Mouse (Mus musculus): ENCODE data around the gene Usp33. TPM values are rescaled to one million over a fixed set of nuclear protein-coding genes. Genes with fewer than 3 reads are reported as not detected.
A peak's percentile ranks its signal among the peaks of the same experiment; 100 is the strongest.

Usp33 gene
- total RNA-seq (2014; rRNA removed) (113 and 119 TPM in 2 replicates), polyA plus RNA-seq (2015; fragmentation: Nextera tagmentation; extraction: Ambion mirVana) (64.7 and 67.6 TPM in 2 replicates)

DNA sequence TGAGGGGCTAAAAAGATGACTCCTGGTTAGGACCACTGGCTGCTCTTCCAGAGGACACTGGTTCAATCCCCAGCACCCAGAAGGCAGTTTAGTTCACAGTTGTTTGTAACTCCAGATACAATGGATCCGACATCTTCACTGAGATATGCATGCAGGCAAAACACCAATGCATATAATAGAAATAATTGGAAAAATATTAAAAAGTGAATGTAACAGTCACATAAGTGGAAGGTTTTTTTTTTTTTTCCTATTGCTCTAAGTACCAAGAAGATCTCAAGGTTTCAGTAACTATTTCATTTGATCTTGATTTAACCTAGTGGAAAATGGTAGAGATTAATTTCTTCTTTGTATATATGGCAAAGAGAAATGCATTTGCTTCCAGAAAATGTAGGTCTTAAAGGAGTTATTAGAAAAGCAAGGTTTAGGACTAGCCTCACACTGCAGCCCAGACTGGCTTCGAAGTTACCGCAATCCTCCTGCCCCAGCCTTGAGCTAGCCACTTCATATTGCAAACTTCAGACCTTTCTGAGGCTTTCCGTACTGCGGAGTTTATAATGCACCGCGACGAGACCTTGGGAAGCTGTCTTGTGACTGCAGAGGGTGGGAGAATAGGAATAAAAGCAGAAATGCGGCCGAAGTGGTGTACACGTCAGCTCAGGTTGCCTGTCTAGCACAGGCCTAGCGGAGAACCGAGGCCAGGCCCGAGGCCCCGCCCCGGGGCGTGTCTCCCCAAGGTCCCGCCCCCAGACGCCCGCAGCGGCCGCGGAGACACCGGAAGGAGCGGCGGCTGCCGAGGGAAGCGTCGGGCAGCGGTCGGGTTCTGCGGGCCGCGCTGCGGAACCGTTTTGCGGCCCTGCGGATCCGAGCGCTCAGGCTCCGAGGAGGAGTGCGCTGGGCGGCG, at the start of gene Usp33:
Usp33 (plus strand) TSS at position 747 of the 901 bp plus-strand sequence.
- WGBS = 5% methylated on average over 44 of the region's 44 CpGs
- H3K36me3 ChIP-seq (ENCODE audit: insufficient read depth) = no peaks in the 10 kb centered on the region
- ATAC-seq = peak; percentile 100
- peak within 1 kb of the TSS; percentile 56 for H3K4me2 ChIP-seq (ENCODE audit: low read depth)
- peak within 1 kb of the TSS; percentile 85 for H3K9ac ChIP-seq
- TF ChIP-seq CTCF (IDR thresholded peaks at IDR 0.05; ENCODE audit: low read depth) = no peak
- no peaks in the 10 kb centered on the region for H3K27me3 ChIP-seq (ENCODE audit: insufficient read depth, low read length)
- no peaks in the 10 kb centered on the region for H3K9me3 ChIP-seq (ENCODE audit: low read length)
- peak within 1 kb of the TSS; percentile 87 for H3K4me3 ChIP-seq (ENCODE audit: low read depth, low read length)
- DNase-seq = peak; percentile 95
- H3K27ac ChIP-seq (ENCODE audit: low read depth, low read length) = peak within 1 kb of the TSS; percentile 85
- peaks cover 4% of the 10 kb centered on the region; the same call in 1 of the 2 replicates for H3K4me1 ChIP-seq (ENCODE audit: insufficient read depth)

DNA sequence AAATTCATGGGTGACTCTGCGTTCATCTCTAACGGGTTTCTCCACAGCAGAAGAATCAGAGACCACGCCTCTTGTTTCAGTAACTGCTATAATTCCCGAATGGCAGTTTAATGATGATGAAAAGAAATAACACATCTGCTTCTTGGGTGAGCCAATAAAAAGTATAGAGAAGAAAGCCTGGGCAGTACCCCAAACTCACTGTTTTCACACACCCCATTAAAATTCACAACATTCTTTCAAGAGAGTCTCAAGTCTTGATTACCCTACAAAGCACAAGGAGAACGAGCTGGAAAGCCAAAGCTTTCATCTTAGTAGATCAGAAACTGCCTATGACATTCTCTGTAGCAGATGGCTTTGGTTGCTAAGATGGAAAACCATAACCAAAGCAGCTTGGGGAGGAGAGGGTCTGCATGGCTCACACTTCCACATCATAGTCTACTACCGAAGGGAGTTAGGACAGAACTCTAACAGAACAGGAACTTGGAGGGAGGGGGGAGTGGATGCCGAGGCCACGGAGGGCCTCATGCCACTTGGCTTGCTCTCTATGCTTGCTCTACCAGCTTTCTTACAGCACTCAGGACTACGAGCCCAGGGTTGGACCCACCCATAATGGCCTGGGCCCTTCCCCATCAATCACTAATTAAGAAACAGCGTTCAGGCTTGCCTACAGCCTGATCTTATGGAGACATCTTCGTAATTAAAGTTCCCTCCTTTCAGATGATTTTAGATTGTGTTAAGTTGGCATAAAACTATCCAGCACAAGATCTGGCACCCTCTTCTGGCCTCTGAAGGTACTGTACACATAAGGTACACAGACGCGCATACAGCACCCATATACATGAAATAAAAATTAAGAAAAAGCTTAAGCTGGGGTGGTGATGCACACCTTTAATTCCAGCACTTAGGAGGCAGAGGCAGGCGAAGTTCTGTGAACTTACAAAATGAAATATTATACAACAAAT, 45.6 kb upstream of the Usp33 start:
- Histone ChIP-seq H3K9me3 (ENCODE audit: low read length) (no peaks in the 10 kb centered on the region), H3K9ac (no peak overlapping the region), H3K27ac (ENCODE audit: low read depth, low read length) (no peak overlapping the region), H3K36me3 (ENCODE audit: insufficient read depth) (peaks cover 44% of the 10 kb centered on the region), H3K4me2 (ENCODE audit: low read depth) (no peak overlapping the region), H3K27me3 (ENCODE audit: insufficient read depth, low read length) (no peaks in the 10 kb centered on the region), H3K4me3 (ENCODE audit: low read depth, low read length) (no peak overlapping the region), H3K4me1 (ENCODE audit: insufficient read depth) (no peaks in the 10 kb centered on the region)
- no peak for ATAC-seq
- no peak for DNase-seq
- WGBS = 82% methylated on average over 14 of the region's 14 CpGs
- TF ChIP-seq CTCF (IDR thresholded peaks at IDR 0.05; ENCODE audit: low read depth) = peak; percentile 42; the same call in 1 of the 2 replicates

DNA sequence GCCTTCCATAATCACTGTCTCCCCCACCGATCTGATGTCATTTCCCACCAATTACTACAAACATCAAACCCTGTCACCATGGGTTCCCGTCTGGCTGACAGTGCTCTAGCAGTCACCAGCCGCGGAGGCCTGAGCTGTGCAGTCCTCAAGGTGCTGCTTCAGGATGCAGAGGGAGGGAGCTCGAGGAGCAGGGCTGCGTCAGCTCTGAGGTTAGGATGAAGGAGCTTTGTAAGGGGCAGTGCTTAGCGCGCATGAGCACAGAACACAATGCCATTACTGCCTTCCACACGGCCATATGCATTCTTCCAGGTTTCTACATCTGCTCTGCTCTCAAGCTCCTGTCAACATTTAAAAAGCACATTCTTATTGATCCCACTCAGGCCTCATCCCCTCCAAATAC, 43.3 kb upstream of the Usp33 start:
- no peak for DNase-seq
- TF ChIP-seq CTCF (IDR thresholded peaks at IDR 0.05; ENCODE audit: low read depth) = no peak
- Histone ChIP-seq H3K9me3 (ENCODE audit: low read length) (no peaks in the 10 kb centered on the region), H3K4me1 (ENCODE audit: insufficient read depth) (no peaks in the 10 kb centered on the region), H3K4me3 (ENCODE audit: low read depth, low read length) (no peak overlapping the region), H3K4me2 (ENCODE audit: low read depth) (no peak overlapping the region), H3K36me3 (ENCODE audit: insufficient read depth) (peaks cover 28% of the 10 kb centered on the region), H3K9ac (no peak overlapping the region), H3K27ac (ENCODE audit: low read depth, low read length) (no peak overlapping the region), H3K27me3 (ENCODE audit: insufficient read depth, low read length) (no peaks in the 10 kb centered on the region)
- ATAC-seq = peak; percentile 34; the same call in 1 of the 2 replicates
- WGBS = 70% methylated on average over 9 of the region's 9 CpGs

DNA sequence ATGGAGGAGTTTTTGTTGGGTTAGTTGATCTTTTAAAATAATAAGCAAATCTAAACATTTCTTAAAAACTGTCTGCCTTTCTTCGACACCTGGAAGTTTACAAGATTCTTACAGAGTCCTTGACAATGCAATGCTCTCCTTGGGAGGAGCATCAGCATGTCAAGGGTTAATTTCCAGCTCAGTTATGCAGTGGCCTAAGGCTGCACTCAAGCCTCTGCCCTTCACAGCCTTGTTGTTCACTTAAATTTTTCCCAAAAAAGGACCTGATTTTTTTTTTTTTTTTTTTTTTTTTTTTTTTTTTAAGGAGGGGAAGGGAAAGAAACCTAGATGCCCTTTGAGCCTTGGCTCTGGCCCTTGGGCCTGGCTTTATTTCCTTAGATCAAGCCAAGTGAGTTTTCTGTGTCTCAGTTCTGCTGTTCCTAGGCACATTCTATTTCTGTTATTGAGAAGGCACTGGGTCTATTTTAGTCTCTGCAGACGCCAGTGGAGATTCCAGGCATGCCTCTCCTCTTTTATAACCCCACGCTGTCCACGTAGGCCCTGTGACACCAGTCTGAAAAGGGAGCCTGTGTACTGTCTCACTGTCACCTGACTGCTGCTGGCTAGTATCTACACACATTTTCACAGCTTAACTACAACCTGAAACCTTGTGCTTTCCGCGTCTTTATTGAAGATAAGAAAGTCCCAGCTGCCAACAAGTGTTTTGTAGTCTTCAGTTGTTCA, 42.0 kb upstream of the Usp33 start:
- Histone ChIP-seq H3K9me3 (ENCODE audit: low read length) (no peaks in the 10 kb centered on the region), H3K4me2 (ENCODE audit: low read depth) (no peak overlapping the region), H3K27ac (ENCODE audit: low read depth, low read length) (no peak overlapping the region), H3K9ac (no peak overlapping the region), H3K4me3 (ENCODE audit: low read depth, low read length) (no peak overlapping the region), H3K4me1 (ENCODE audit: insufficient read depth) (no peaks in the 10 kb centered on the region), H3K36me3 (ENCODE audit: insufficient read depth) (peaks cover 34% of the 10 kb centered on the region), H3K27me3 (ENCODE audit: insufficient read depth, low read length) (no peaks in the 10 kb centered on the region)
- no peak for TF ChIP-seq CTCF (IDR thresholded peaks at IDR 0.05; ENCODE audit: low read depth)
- ATAC-seq (no peak), DNase-seq (no peak)
- 73% methylated on average over 6 of the region's 6 CpGs for WGBS

DNA sequence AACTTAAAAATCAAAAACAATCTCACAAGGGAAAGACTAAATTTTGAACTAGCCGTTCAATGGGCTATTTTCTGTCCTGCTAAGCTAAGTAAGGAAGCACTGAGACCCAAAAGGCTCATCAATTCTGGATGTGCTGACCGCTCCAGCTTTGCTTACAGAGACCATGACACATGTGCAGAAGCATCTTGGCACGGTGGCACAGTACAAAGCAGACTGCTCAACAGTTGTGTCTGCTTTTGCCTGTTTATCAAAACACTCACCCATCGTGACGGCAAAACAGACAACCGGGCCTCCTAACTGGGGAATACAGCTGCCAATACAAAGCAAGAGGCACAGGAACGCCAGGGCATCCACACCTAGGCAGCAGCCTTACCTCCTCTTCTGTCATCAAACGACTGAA, 41.2 kb upstream of the Usp33 start:
- Histone ChIP-seq H3K4me3 (ENCODE audit: low read depth, low read length) (no peak overlapping the region), H3K27me3 (ENCODE audit: insufficient read depth, low read length) (no peaks in the 10 kb centered on the region), H3K9me3 (ENCODE audit: low read length) (no peaks in the 10 kb centered on the region), H3K36me3 (ENCODE audit: insufficient read depth) (peaks cover 35% of the 10 kb centered on the region), H3K4me2 (ENCODE audit: low read depth) (no peak overlapping the region), H3K4me1 (ENCODE audit: insufficient read depth) (no peaks in the 10 kb centered on the region), H3K27ac (ENCODE audit: low read depth, low read length) (no peak overlapping the region), H3K9ac (no peak overlapping the region)
- no peak for TF ChIP-seq CTCF (IDR thresholded peaks at IDR 0.05; ENCODE audit: low read depth)
- WGBS = 89% methylated on average over 8 of the region's 8 CpGs
- DNase-seq (no peak), ATAC-seq (no peak)

DNA sequence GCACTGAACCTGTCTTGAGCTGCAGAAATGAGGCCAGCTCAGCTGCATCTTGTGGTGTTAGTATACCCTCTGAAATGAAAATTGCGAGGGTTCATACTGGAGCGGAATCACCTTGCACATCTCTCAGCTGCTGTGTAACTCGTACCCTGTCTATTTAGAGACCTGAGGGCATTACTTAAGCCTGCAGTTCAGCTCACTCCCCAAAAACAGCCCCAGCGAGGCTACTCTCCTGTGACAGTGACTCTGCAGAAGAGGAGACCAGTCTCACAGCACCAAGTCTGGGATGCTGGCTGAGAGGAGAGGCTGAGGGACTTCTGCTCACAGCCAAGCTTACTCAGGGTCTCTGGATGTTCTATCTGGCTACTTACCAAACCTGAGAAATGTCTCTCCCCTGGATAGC, 40.3 kb upstream of the Usp33 start:
- no peak overlapping the region for H3K4me3 ChIP-seq (ENCODE audit: low read depth, low read length)
- no peaks in the 10 kb centered on the region for H3K27me3 ChIP-seq (ENCODE audit: insufficient read depth, low read length)
- DNase-seq (no peak), ATAC-seq (no peak)
- TF ChIP-seq CTCF (IDR thresholded peaks at IDR 0.05; ENCODE audit: low read depth) = no peak
- H3K4me2 ChIP-seq (ENCODE audit: low read depth) = no peak overlapping the region
- peaks cover 31% of the 10 kb centered on the region for H3K36me3 ChIP-seq (ENCODE audit: insufficient read depth)
- no peak overlapping the region for H3K27ac ChIP-seq (ENCODE audit: low read depth, low read length)
- 90% methylated on average over 4 of the region's 4 CpGs for WGBS
- H3K9me3 ChIP-seq (ENCODE audit: low read length) = no peaks in the 10 kb centered on the region
- no peak overlapping the region for H3K9ac ChIP-seq
- no peaks in the 10 kb centered on the region for H3K4me1 ChIP-seq (ENCODE audit: insufficient read depth)

Data from forebrain, postnatal 0 days (tissue).